In genomic region chr17:66419421-66419820, GRCm38 (mm10) we compare ENCODE assay signal across 15 mouse cellular contexts. TPM values are rescaled to one million over a fixed set of nuclear protein-coding genes. Genes with fewer than 3 reads are reported as not detected.
DNase-seq lines count a peak whose midpoint lies in the region; ATAC-seq and TF ChIP-seq lines count a peak whose summit lies in the region.
"Had no signal": no experiment of that assay in that cellular context is flagged by ENCODE, and none has a peak within 500 bp of the region (broad histone marks: within the 10 kb centered on the region; RNA-seq: fewer than 3 reads in every experiment).

No protein-coding gene starts in this region.

- TF ChIP-seq CTCF in kidney, postnatal 0 days (IDR thresholded peaks at IDR 0.05; ENCODE audit: low read depth), result no peak

- 0 out of 2 replicates have a peak, but pooled peaks have one; percentile 34 for ATAC-seq in kidney, postnatal 0 days (replicated peaks; ENCODE audit: low FRiP score, low read depth)
- peak; percentile 62 for ATAC-seq in embryonic facial prominence, embryonic 14.5 days (ENCODE audit: low read depth)
- ATAC-seq: intestine, embryonic 16.5 days; midbrain, embryonic 15.5 days had no signal

- no peak overlapping the region for H3ac ChIP-seq in myocyte (ENCODE audit: control insufficient read depth, insufficient read length)

- peaks cover 4% of the 10 kb centered on the region for H3K79me2 ChIP-seq in myocyte (ENCODE audit: control insufficient read depth, insufficient read depth)

- 48% methylated on average over 8 of the region's 8 CpGs for WGBS in kidney, postnatal 0 days
- 42% methylated on average over 8 of the region's 8 CpGs for WGBS in embryonic facial prominence, embryonic 14.5 days

- no peak for TF ChIP-seq POLR2A in myocyte (IDR thresholded peaks at IDR 0.05; ENCODE audit: insufficient read length, low read depth)

- DNase-seq in embryo, embryonic 11 days, result peak; percentile 32
- no peak for DNase-seq in embryo, embryonic 9.5 days (ENCODE audit: extremely low spot score)
- DNase-seq in kidney, postnatal 0 days (ENCODE audit: low spot score), result no peak
- no peak for DNase-seq in kidney, postnatal 25 days
- DNase-seq in embryonic facial prominence, embryonic 14.5 days (ENCODE audit: low spot score), result peak; percentile 82
- no peak for DNase-seq in adrenal gland, adult 8-10 months
- DNase-seq in liver, result no peak
- DNase-seq: cerebellum, postnatal 10 days; heart, postnatal 4 days; retina, postnatal 1 day had no signal

- H3K9ac ChIP-seq in kidney, postnatal 0 days (ENCODE audit: low read depth, low read length), result no peak overlapping the region
- H3K9ac ChIP-seq in embryonic facial prominence, embryonic 14.5 days (ENCODE audit: low read depth, low read length), result no peak overlapping the region
- H3K9ac ChIP-seq: midbrain, embryonic 15.5 days; neural tube, embryonic 13.5 days had no signal

- H3K4me2 ChIP-seq in kidney, postnatal 0 days (ENCODE audit: low read length), result no peak overlapping the region
- H3K4me2 ChIP-seq in embryonic facial prominence, embryonic 14.5 days (ENCODE audit: low read depth, low read length), result no peak overlapping the region
- H3K4me2 ChIP-seq in myocyte (ENCODE audit: low read depth), result peak overlapping the region; percentile 43
- H3K4me2 ChIP-seq: midbrain, embryonic 15.5 days; neural tube, embryonic 13.5 days had no signal

- no peaks in the 10 kb centered on the region for H3K9me3 ChIP-seq in kidney, postnatal 0 days (replicated peaks; ENCODE audit: low read length)
- no peaks in the 10 kb centered on the region for H3K9me3 ChIP-seq in embryonic facial prominence, embryonic 14.5 days (ENCODE audit: control insufficient read depth, low read length)
- H3K9me3 ChIP-seq: midbrain, embryonic 15.5 days; neural tube, embryonic 13.5 days had no signal

- no peaks in the 10 kb centered on the region for H3K36me3 ChIP-seq in kidney, postnatal 0 days (ENCODE audit: insufficient read depth, low read length)
- H3K36me3 ChIP-seq in embryonic facial prominence, embryonic 14.5 days (ENCODE audit: control insufficient read depth, insufficient read depth, low read length), result peaks cover 3% of the 10 kb centered on the region; the same call in 1 of the 2 replicates
- peaks cover under 1% of the 10 kb centered on the region for H3K36me3 ChIP-seq in myocyte (ENCODE audit: control insufficient read depth, insufficient read depth)

- H3K27me3 ChIP-seq in kidney, postnatal 0 days (ENCODE audit: insufficient read depth, low read length), result no peaks in the 10 kb centered on the region
- H3K27me3 ChIP-seq in embryonic facial prominence, embryonic 14.5 days (replicated peaks; ENCODE audit: control insufficient read depth, insufficient read depth, low read length), result no peaks in the 10 kb centered on the region
- no peaks in the 10 kb centered on the region for H3K27me3 ChIP-seq in myocyte (ENCODE audit: control insufficient read depth, insufficient read depth, insufficient read length)
- H3K27me3 ChIP-seq: midbrain, embryonic 15.5 days had no signal

- H3K4me1 ChIP-seq in kidney, postnatal 0 days (replicated peaks; ENCODE audit: insufficient read depth, low read length), result 0 out of 2 replicates have a peak, but pooled peaks cover 3% of the 10 kb centered on the region
- peaks cover 5% of the 10 kb centered on the region; the same call in 1 of the 2 replicates for H3K4me1 ChIP-seq in embryonic facial prominence, embryonic 14.5 days (ENCODE audit: control insufficient read depth, insufficient read depth, low read length)

- H3K27ac ChIP-seq in kidney, postnatal 0 days, result peak overlapping the region; percentile 5; the same call in 1 of the 2 replicates
- H3K27ac ChIP-seq in embryonic facial prominence, embryonic 14.5 days (replicated peaks; ENCODE audit: low read depth, low read length), result no peak overlapping the region
- H3K27ac ChIP-seq: midbrain, embryonic 15.5 days had no signal

- H3K4me3 ChIP-seq in kidney, postnatal 0 days (replicated peaks; ENCODE audit: low read depth, low read length), result no peak overlapping the region
- H3K4me3 ChIP-seq in embryonic facial prominence, embryonic 14.5 days (ENCODE audit: low read depth, low read length), result no peak overlapping the region
- no peak overlapping the region for H3K4me3 ChIP-seq in myocyte
- H3K4me3 ChIP-seq: midbrain, embryonic 15.5 days; neural tube, embryonic 13.5 days had no signal

TF ChIP-seq in myocyte, 11 proteins besides CTCF, POLR2A, EP300 and RAD21:
- no peak for TF ChIP-seq SRF (IDR thresholded peaks at IDR 0.05; ENCODE audit: control insufficient read depth, insufficient read length, low read depth)
- TF ChIP-seq USF1 (IDR thresholded peaks at IDR 0.05; ENCODE audit: low read depth), result no peak
- no peak for TF ChIP-seq MYOD1 (IDR thresholded peaks at IDR 0.05; ENCODE audit: control insufficient read depth in 1 of 3, insufficient read length in 2 of 3, low read depth in 2 of 3)
- TF ChIP-seq MAX (IDR thresholded peaks at IDR 0.05; ENCODE audit: low read depth), result no peak
- no peak for TF ChIP-seq CEBPB (IDR thresholded peaks at IDR 0.05; ENCODE audit: insufficient read depth, poor library complexity, severe bottlenecking)
- TF ChIP-seq POLR2AphosphoS2 (IDR thresholded peaks at IDR 0.05; ENCODE audit: insufficient read length, low read depth), result no peak
- TF ChIP-seq E2F4 (IDR thresholded peaks at IDR 0.05; ENCODE audit: insufficient read depth), result no peak
- TF ChIP-seq TCF3 (IDR thresholded peaks at IDR 0.05; ENCODE audit: insufficient read length, low read depth), result no peak
- TF ChIP-seq TCF12 (IDR thresholded peaks at IDR 0.05; ENCODE audit: insufficient read depth, poor library complexity, severe bottlenecking), result no peak
- no peak for TF ChIP-seq MYOG (IDR thresholded peaks at IDR 0.05; ENCODE audit: control insufficient read depth in 1 of 3, insufficient read depth in 1 of 3, insufficient read length in 2 of 3, low read depth in 2 of 3)
- TF ChIP-seq REST (IDR thresholded peaks at IDR 0.05; ENCODE audit: insufficient read depth, insufficient read length), result no peak
TF ChIP-seq in myocyte: peak in this region for 0.

RNA-seq across cellular contexts. Expression of gene Mtcl1, which starts 30.1 kb away (rescaled TPM):
- 3.5 and 3.6 TPM in 2 replicates for polyA plus RNA-seq in kidney, postnatal 0 days (2015; fragmentation: Nextera tagmentation; extraction: Ambion mirVana)
- polyA plus RNA-seq in embryonic facial prominence, embryonic 14.5 days (2014; fragmentation: Nextera tagmentation; extraction: Ambion mirVana), result 8.2 and 8.8 TPM in 2 replicates
- 18.3 TPM for polyA plus RNA-seq in myocyte (2012; fragmentation: generic; extraction: Trizol)
- 10 to 100 TPM in 2 of 4 experiments, 1 to 10 TPM in 2; 8.2 to 17.0 (median 11.1) TPM for total RNA-seq in adrenal gland, adult 8-10 months (2022)
- total RNA-seq: MEL had no signal

Comparison
In these comparisons a context has a peak if more than half of its experiments do, and no peak if none do; other contexts are left out.
1. DNase-seq: peak in embryo, embryonic 11 days (single experiment) and embryonic facial prominence, embryonic 14.5 days (single experiment); none in embryo, embryonic 9.5 days (single experiment), kidney, postnatal 0 days (single experiment), kidney, postnatal 25 days (0 of 2), adrenal gland, adult 8-10 months (single experiment) and liver (single experiment).